Mouse (Mus musculus): ENCODE measurements at regions not wholly inside any gene's neighbourhood (a gene's known extent, or its start where the extent isn't known, plus 50 kb on each side); places are given as distances from the start of the nearest gene placed in this dataset.

- no peak for DNase-seq (ENCODE audit: low spot score in 2 of 2)
Measured at GRCm38 (mm10) chr10:108033317-108033795, 121.4 kb upstream of the Otogl start.

- no peak for DNase-seq (ENCODE audit: low spot score in 2 of 2)
Measured at GRCm38 (mm10) chr10:108027506-108027905, 115.6 kb upstream of the Otogl start.

GRCm38 (mm10) chr10:108024227-108024626, 112.3 kb upstream of the Otogl start:
- DNase-seq (ENCODE audit: low spot score in 2 of 2), result no peak

- DNase-seq (ENCODE audit: low spot score in 2 of 2), result no peak
Measured at GRCm38 (mm10) chr10:108016552-108016951, 104.6 kb upstream of the Otogl start.

GRCm38 (mm10) chr10:107994836-107995585, 83.1 kb upstream of the Otogl start:
- DNase-seq (ENCODE audit: low spot score in 2 of 2), result no peak

GRCm38 (mm10) chr10:107992621-107993020, 80.7 kb upstream of the Otogl start:
- peak; percentile 31 to 46 for DNase-seq (ENCODE audit: low spot score in 2 of 2)

GRCm38 (mm10) chr10:107990557-107990956, 78.6 kb upstream of the Otogl start:
- DNase-seq (ENCODE audit: low spot score in 2 of 2), result no peak

GRCm38 (mm10) chr10:107989913-107990312, 78.0 kb upstream of the Otogl start:
- DNase-seq (ENCODE audit: low spot score in 2 of 2), result no peak

- DNase-seq (ENCODE audit: low spot score in 2 of 2), result no peak
Measured at GRCm38 (mm10) chr10:107982632-107983031, 70.7 kb upstream of the Otogl start.

GRCm38 (mm10) chr10:107982082-107982481, 70.1 kb upstream of the Otogl start:
- no peak for DNase-seq (ENCODE audit: low spot score in 2 of 2)

GRCm38 (mm10) chr10:107976392-107976965, 64.5 kb upstream of the Otogl start:
- DNase-seq (ENCODE audit: low spot score in 2 of 2), result no peak

GRCm38 (mm10) chr10:107971748-107972147, 59.8 kb upstream of the Otogl start:
- DNase-seq (ENCODE audit: low spot score in 2 of 2), result no peak

GRCm38 (mm10) chr10:107966996-107967395, 55.1 kb upstream of the Otogl start:
- DNase-seq (ENCODE audit: low spot score in 2 of 2), result peak; percentile 32 to 33

GRCm38 (mm10) chr10:107964022-107964421, 52.1 kb upstream of the Otogl start:
- no peak for DNase-seq (ENCODE audit: low spot score in 2 of 2)

GRCm38 (mm10) chr10:107962130-107962529, 50.2 kb upstream of the Otogl start:
- DNase-seq (ENCODE audit: low spot score in 2 of 2), result no peak
